Mouse (Mus musculus): Measurements from ENCODE around the gene Pnpla2. TPM values are rescaled to one million over a fixed set of nuclear protein-coding genes. Genes with fewer than 3 reads are reported as not detected.
"Not testable (repeated sequence)": the region's sequence is repeated elsewhere in the genome, so short reads cannot be mapped to it uniquely, and the experiment has no call there.

Pnpla2 gene
- polyA plus RNA-seq (2015; fragmentation: Nextera tagmentation; extraction: Ambion mirVana) = 21.5 and 22.0 TPM in 2 replicates

DNA sequence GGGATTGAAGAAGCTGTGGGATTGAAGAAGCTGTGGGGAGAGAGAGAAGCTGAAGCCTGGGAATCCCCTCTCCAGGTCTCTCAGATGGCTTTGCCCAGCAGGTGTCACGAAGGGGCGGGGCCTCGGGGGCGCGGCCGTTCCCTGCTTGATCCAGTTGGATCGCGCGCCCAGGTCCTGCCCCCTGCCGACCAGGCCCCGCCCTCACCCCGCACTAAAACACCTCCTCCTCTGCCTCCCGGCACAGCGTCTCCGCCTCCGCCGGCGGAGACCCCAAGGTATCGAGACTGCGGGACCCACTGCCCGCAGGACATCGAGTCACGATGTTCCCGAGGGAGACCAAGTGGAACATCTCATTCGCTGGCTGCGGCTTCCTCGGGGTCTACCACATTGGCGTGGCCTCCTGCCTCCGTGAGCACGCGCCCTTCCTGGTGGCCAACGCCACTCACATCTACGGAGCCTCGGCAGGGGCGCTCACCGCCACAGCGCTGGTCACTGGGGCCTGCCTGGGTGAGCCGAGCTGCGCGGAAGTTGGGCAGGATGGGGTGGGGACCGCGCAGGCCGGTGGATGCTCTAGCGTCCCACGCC lies at the start of gene Pnpla2:
TSS of gene Pnpla2 (plus strand) at position 232 of the 585 bp plus-strand sequence.
- Histone ChIP-seq H3K4me3 (peak within 1 kb of the TSS; percentile 88), H3K27ac (replicated peaks) (peak within 1 kb of the TSS; percentile 72), H3K9me3 (no peaks in the 10 kb centered on the region), H3K27me3 (0 out of 2 replicates have a peak, but pooled peaks cover 6% of the 10 kb centered on the region), H3K4me1 (peaks cover 20% of the 10 kb centered on the region), H3K9ac (replicated peaks) (peak within 1 kb of the TSS; percentile 85), H3K4me2 (replicated peaks) (peak within 1 kb of the TSS; percentile 97), H3K36me3 (peaks cover 30% of the 10 kb centered on the region)
- WGBS = under 1% methylated on average over 43 of the region's 45 CpGs
- ATAC-seq (replicated peaks) = peak; percentile 74

- Histone ChIP-seq H3K36me3 (peaks cover 34% of the 10 kb centered on the region), H3K27ac (replicated peaks) (no peak overlapping the region), H3K4me2 (replicated peaks) (no peak overlapping the region), H3K4me1 (peaks cover 7% of the 10 kb centered on the region), H3K4me3 (no peak overlapping the region), H3K9me3 (no peaks in the 10 kb centered on the region), H3K27me3 (no peaks in the 10 kb centered on the region), H3K9ac (replicated peaks) (no peak overlapping the region)
- WGBS = 82% methylated on average over 4 of the region's 4 CpGs
- ATAC-seq (replicated peaks) = no peak
Measured at GRCm38 (mm10) chr7:141405466-141405865, 49.5 kb upstream of the Pnpla2 start.

- peaks cover 14% of the 10 kb centered on the region for H3K36me3 ChIP-seq
- not testable (repeated sequence) for H3K4me3 ChIP-seq; H3K4me2 ChIP-seq (replicated peaks); H3K4me1 ChIP-seq; H3K9ac ChIP-seq (replicated peaks); H3K27me3 ChIP-seq; H3K27ac ChIP-seq (replicated peaks); ATAC-seq (replicated peaks); H3K9me3 ChIP-seq
- WGBS = 95% methylated on average over 7 of the region's 7 CpGs
Measured at GRCm38 (mm10) chr7:141407670-141408069, 47.3 kb upstream of the Pnpla2 start.

- Histone ChIP-seq H3K4me1 (peaks cover 15% of the 10 kb centered on the region), H3K4me2 (replicated peaks) (no peak overlapping the region), H3K27me3 (no peaks in the 10 kb centered on the region), H3K27ac (replicated peaks) (0 out of 2 replicates have a peak overlapping the region, but pooled peaks have one; percentile 46), H3K9me3 (no peaks in the 10 kb centered on the region), H3K9ac (replicated peaks) (0 out of 2 replicates have a peak overlapping the region, but pooled peaks have one; percentile 31), H3K4me3 (0 out of 2 replicates have a peak overlapping the region, but pooled peaks have one; percentile 12), H3K36me3 (peaks cover 10% of the 10 kb centered on the region; the same call in 1 of the 2 replicates)
- 12% methylated on average over 11 of the region's 11 CpGs for WGBS
- ATAC-seq (replicated peaks) = peak; percentile 59
Measured at GRCm38 (mm10) chr7:141408833-141409232, 46.2 kb upstream of the Pnpla2 start.

DNA sequence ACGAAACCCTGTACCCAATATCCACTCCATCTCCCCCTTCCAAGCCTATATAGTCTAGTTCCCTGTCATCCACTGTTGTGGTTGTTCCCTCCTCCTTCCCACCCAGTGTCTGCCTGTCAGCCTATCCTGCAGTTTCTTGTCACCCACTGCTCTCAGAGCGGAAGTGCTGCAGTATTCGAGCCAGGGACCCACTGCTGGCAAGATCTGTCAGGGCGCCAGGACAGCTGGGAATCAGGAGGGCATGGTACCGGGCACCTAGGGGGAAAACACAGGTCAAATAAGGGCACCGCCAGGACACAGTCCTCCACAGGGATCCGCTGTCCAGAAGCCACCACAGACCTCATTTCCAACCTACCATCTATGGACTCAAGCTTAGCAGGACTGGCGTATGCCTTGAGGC lies 44.4 kb upstream of the Pnpla2 start:
- Histone ChIP-seq H3K27ac (replicated peaks) (no peak overlapping the region), H3K36me3 (peaks cover 10% of the 10 kb centered on the region; the same call in 1 of the 2 replicates), H3K4me3 (no peak overlapping the region), H3K27me3 (no peaks in the 10 kb centered on the region), H3K4me1 (peaks cover 21% of the 10 kb centered on the region), H3K4me2 (replicated peaks) (no peak overlapping the region), H3K9ac (replicated peaks) (no peak overlapping the region), H3K9me3 (no peaks in the 10 kb centered on the region)
- 92% methylated on average over 8 of the region's 8 CpGs for WGBS
- no peak for ATAC-seq (replicated peaks)

- H3K9me3 ChIP-seq = no peaks in the 10 kb centered on the region
- no peaks in the 10 kb centered on the region for H3K27me3 ChIP-seq
- H3K4me3 ChIP-seq = no peak overlapping the region
- no peak overlapping the region for H3K9ac ChIP-seq (replicated peaks)
- H3K27ac ChIP-seq (replicated peaks) = no peak overlapping the region
- peaks cover 10% of the 10 kb centered on the region; the same call in 1 of the 2 replicates for H3K36me3 ChIP-seq
- no peak for ATAC-seq (replicated peaks)
- 79% methylated on average over 1 of the region's 1 CpGs for whole genome bisulfite sequencing
- H3K4me2 ChIP-seq (replicated peaks) = no peak overlapping the region
- H3K4me1 ChIP-seq = peaks cover 21% of the 10 kb centered on the region
Measured at GRCm38 (mm10) chr7:141411667-141412066, 43.3 kb upstream of the Pnpla2 start.

DNA sequence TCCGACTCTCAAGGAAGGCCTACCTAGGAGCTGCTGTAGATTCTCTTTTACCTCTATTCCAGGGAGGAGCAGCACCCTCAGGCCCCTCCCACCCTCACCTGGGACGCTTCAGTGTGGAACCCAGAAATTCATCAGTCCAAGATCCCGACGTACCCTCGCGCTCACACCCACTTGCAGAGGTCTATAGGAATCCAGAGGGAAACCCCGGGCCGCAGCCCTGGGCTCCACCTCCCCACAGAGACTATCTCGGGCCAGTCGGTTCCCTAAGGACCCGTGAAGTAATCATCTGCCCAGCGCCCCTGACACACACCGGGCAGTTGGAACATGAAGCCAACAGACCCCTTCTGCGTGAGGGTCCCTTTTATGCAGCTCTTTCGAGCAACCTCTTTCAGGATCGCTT lies 41.7 kb upstream of the Pnpla2 start:
- H3K27ac ChIP-seq (replicated peaks) = peak overlapping the region; percentile 82
- peaks cover 4% of the 10 kb centered on the region; the same call in 1 of the 2 replicates for H3K36me3 ChIP-seq
- WGBS = 2% methylated on average over 16 of the region's 16 CpGs
- peak overlapping the region; percentile 91 for H3K9ac ChIP-seq (replicated peaks)
- H3K4me1 ChIP-seq = peaks cover 21% of the 10 kb centered on the region
- peak overlapping the region; percentile 68 for H3K4me3 ChIP-seq
- no peaks in the 10 kb centered on the region for H3K27me3 ChIP-seq
- H3K9me3 ChIP-seq = no peaks in the 10 kb centered on the region
- H3K4me2 ChIP-seq (replicated peaks) = peak overlapping the region; percentile 87
- peak; percentile 33 for ATAC-seq (replicated peaks)

DNA sequence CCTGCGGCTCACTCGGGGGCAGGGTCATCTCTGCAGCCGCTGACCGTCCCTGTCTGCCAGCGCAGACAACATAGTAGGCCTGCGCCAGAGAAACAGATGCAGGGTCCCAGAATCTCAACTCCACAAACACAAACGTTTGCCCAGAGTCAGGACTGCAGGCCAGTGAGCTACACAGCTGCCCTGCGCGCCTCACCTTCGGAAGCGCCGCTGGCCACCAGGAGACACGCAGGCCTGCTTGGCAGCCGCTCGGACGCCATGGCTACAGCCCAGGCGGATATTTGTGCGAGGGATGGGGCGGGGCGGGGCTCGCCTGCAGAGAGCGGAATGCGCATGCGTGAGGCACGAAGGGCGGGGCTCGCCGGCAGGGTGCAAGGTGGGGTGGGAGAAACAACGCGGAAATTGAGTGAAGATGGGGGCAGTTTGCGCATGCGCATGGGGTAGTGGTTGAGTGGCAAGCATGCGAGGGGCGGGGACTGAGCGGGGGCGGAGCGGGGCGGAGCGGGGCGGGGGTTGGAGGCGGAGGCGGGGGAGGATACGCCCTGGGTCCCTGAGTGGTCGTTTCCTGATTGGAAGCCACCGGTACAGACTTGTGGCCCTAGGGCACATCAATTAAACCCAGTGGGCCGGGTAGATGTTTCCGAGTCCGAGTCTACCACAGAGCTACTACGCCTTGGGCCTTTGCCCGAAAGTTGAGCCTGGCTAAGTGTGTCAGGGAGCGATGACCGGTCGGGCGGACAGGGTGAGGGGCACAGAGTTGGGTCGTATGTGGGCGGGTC lies 41.0 kb upstream of the Pnpla2 start, which contains the start of gene Gatd1:
TSS of gene Gatd1 (minus strand) at position 328 of the 776 bp plus-strand sequence.
- H3K36me3 ChIP-seq = peaks cover 4% of the 10 kb centered on the region; the same call in 1 of the 2 replicates
- H3K4me2 ChIP-seq (replicated peaks) = peak within 1 kb of the TSS; percentile 87
- H3K9me3 ChIP-seq = no peaks in the 10 kb centered on the region
- H3K4me3 ChIP-seq = peak within 1 kb of the TSS; percentile 68
- under 1% methylated on average over 56 of the region's 56 CpGs for WGBS
- peak within 1 kb of the TSS; percentile 82 for H3K27ac ChIP-seq (replicated peaks)
- H3K27me3 ChIP-seq = no peaks in the 10 kb centered on the region
- peak; percentile 90 for ATAC-seq (replicated peaks)
- peaks cover 23% of the 10 kb centered on the region for H3K4me1 ChIP-seq
- peak within 1 kb of the TSS; percentile 91 for H3K9ac ChIP-seq (replicated peaks)

DNA sequence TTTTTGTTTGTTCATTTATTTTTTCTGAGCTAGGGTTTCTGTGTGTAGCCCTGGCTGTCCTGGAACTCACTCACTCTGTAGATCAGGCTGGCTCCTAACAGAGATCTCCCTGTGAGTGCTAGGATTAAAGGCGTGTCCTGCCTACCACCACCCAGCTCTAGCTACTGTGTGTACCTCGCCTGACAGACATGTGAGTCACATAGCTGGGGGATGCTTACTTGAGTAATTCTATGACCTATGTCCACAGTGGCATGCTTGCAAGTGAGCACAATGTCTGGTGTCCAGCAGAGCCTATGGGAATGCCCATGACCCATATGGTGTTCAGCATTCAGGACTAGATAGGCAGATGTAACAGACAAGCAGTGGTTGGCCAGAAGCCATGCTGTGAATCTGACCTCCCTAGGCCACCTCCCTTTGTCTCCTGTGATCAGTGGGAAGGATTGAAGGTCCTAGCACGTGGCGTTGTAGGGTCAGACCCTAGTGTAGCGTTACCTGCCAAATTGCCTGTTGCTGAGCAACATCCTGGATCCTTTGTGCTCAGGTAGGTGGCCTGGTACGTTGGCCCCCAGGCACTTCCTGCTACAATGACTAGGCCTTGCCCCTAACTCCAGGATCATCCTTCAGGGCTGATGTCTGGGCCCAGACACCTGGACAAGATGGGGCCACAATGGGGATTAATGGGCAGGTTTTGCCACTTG lies 38.7 kb upstream of the Pnpla2 start:
- no peaks in the 10 kb centered on the region for H3K27me3 ChIP-seq
- ATAC-seq (replicated peaks) = no peak
- no peaks in the 10 kb centered on the region for H3K36me3 ChIP-seq
- H3K4me2 ChIP-seq (replicated peaks) = no peak overlapping the region
- H3K4me1 ChIP-seq = peaks cover 18% of the 10 kb centered on the region
- 82% methylated on average over 6 of the region's 6 CpGs for WGBS
- no peak overlapping the region for H3K27ac ChIP-seq (replicated peaks)
- no peaks in the 10 kb centered on the region for H3K9me3 ChIP-seq
- no peak overlapping the region for H3K4me3 ChIP-seq
- H3K9ac ChIP-seq (replicated peaks) = no peak overlapping the region

- no peak overlapping the region for H3K27ac ChIP-seq (replicated peaks)
- ATAC-seq (replicated peaks) = no peak
- WGBS = 76% methylated on average over 8 of the region's 8 CpGs
- H3K27me3 ChIP-seq = no peaks in the 10 kb centered on the region
- no peaks in the 10 kb centered on the region for H3K9me3 ChIP-seq
- H3K4me3 ChIP-seq = no peak overlapping the region
- no peak overlapping the region for H3K4me2 ChIP-seq (replicated peaks)
- peaks cover 15% of the 10 kb centered on the region for H3K4me1 ChIP-seq
- no peak overlapping the region for H3K9ac ChIP-seq (replicated peaks)
- no peaks in the 10 kb centered on the region for H3K36me3 ChIP-seq
Measured at GRCm38 (mm10) chr7:141417731-141418681, 37.0 kb upstream of the Pnpla2 start.

- Histone ChIP-seq H3K4me1 (peaks cover 10% of the 10 kb centered on the region), H3K9ac (replicated peaks) (no peak overlapping the region), H3K27ac (replicated peaks) (no peak overlapping the region), H3K36me3 (no peaks in the 10 kb centered on the region), H3K27me3 (no peaks in the 10 kb centered on the region), H3K9me3 (no peaks in the 10 kb centered on the region), H3K4me3 (no peak overlapping the region), H3K4me2 (replicated peaks) (no peak overlapping the region)
- ATAC-seq (replicated peaks) = no peak
- 65% methylated on average over 7 of the region's 7 CpGs for WGBS
Measured at GRCm38 (mm10) chr7:141418970-141419369, 36.0 kb upstream of the Pnpla2 start.
